ENCODE assay signal across 13 mouse cellular contexts in the genomic region with DNA sequence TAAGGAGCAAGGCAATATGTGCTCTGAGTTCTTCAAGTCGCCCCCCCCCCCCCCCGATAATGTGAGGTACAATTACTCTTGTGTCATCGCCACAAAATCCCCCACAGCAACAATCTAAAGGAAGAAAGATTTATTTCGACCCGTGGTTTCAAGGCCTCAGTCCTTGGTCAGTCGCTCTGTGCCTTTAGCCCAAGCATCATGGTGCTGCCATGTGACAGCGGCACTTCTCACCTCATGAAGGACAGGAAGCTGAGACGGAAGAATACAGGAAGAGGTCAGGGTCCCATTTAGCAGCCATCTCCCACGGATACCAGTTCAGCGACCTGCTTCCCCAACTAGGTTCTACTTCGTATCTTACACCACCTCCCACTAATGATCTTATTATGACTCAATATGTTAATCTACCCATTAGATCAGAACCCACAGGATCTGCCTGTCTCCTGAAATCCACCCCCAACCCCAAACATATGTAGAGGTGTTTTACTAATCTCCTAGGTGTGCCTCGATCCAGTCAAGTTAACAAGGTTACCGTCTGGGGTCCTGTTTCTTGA.
"Had no signal": no experiment of that assay in that cellular context is flagged by ENCODE, and none has a peak within 500 bp of the region (broad histone marks: within the 10 kb centered on the region; RNA-seq: fewer than 3 reads in every experiment).

No protein-coding gene starts in this region.

- H3K36me3 ChIP-seq: limb, embryonic 13.5 days; liver, embryonic 12.5 days had no signal

- ATAC-seq: liver, embryonic 12.5 days had no signal

- H3K27ac ChIP-seq: layer of hippocampus, adult 2 months; limb, embryonic 13.5 days; liver, embryonic 12.5 days; midbrain, embryonic 10.5 days; neural tube, embryonic 15.5 days had no signal

- H3K9ac ChIP-seq: limb, embryonic 13.5 days; liver, embryonic 12.5 days; lung, embryonic 14.5 days; neural tube, embryonic 15.5 days had no signal

- H3K4me1 ChIP-seq: limb, embryonic 13.5 days had no signal

- H3K4me2 ChIP-seq: limb, embryonic 13.5 days; liver, embryonic 12.5 days; lung, embryonic 14.5 days; neural tube, embryonic 15.5 days had no signal

- DNase-seq: kidney, adult 9 months; kidney, postnatal 10 days; midbrain, embryonic 14.5 days; right cerebral cortex, postnatal 4 days; spleen, adult 18-20 months; thymus, postnatal 36 days had no signal

- H3K27me3 ChIP-seq: limb, embryonic 13.5 days; neural tube, embryonic 15.5 days had no signal

- H3K4me3 ChIP-seq: layer of hippocampus, adult 2 months; limb, embryonic 13.5 days; liver, embryonic 12.5 days; midbrain, embryonic 10.5 days; myocyte; neural tube, embryonic 15.5 days had no signal

- H3K9me3 ChIP-seq: limb, embryonic 13.5 days; liver, embryonic 12.5 days; midbrain, embryonic 10.5 days; neural tube, embryonic 15.5 days had no signal
